Mouse (Mus musculus) embryonic fibroblast, embryonic 13.5 days (primary cell): ENCODE results near the gene Gm16181. TPM values are rescaled to one million over a fixed set of nuclear protein-coding genes. Genes with fewer than 3 reads are reported as not detected.

ENCODE experiments used
- H3K27ac ChIP-seq: 2 replicates; pipeline ENCODE4 v1.5.1; 2012; ENCODE audit warnings: low read length, control low read depth, inconsistent platforms; ENCODE audit not compliant: insufficient read depth
- H3K4me1 ChIP-seq: 2 replicates; pipeline ENCODE4 v1.6.1; 2011; ENCODE audit warnings: low read length; ENCODE audit not compliant: control insufficient read depth, insufficient read depth
- H3K4me3 ChIP-seq: 2 replicates; pipeline ENCODE4 v1.5.1; 2011; ENCODE audit warnings: mild to moderate bottlenecking, control low read depth, low read length; ENCODE audit not compliant: insufficient read depth
- CTCF ChIP-seq: IDR thresholded peaks from 2 replicates; pipeline ENCODE4 v1.5.1; 2011; ENCODE audit warnings: mild to moderate bottlenecking, control low read depth, low read length, moderate library complexity, borderline replicate concordance; ENCODE audit not compliant: insufficient read depth
- POLR2A ChIP-seq: IDR thresholded peaks from 2 replicates; pipeline ENCODE4 v1.6.1; 2011; ENCODE audit warnings: low read depth, mild to moderate bottlenecking, control low read depth, low read length, moderate library complexity
- polyA plus RNA-seq: library from polyadenylated mRNA; stranded (reverse); fragments of >200 nt; gene quantifications from 2 replicates; pipeline ENCODE4 v1.2.4, GENCODE M21; 2011; ENCODE audit warnings: low read depth; ENCODE audit not compliant: missing spikeins, insufficient read length

The Gm16181 gene
- polyA plus RNA-seq, 1 experiment, result not detected

- TF ChIP-seq CTCF (no peak), POLR2A (no peak)
- no peak within 1 kb of the TSS for H3K4me3 ChIP-seq
- no peaks in the 10 kb centered on the region for H3K4me1 ChIP-seq
- H3K27ac ChIP-seq, result no peak within 1 kb of the TSS
These were observed 15.9 kb upstream of the Gm16181 start, which contains the start of gene Lta for GRCm38 (mm10) chr17:35204494-35205379. Gene Lta (minus strand): TSS chr17:35205351.

DNA sequence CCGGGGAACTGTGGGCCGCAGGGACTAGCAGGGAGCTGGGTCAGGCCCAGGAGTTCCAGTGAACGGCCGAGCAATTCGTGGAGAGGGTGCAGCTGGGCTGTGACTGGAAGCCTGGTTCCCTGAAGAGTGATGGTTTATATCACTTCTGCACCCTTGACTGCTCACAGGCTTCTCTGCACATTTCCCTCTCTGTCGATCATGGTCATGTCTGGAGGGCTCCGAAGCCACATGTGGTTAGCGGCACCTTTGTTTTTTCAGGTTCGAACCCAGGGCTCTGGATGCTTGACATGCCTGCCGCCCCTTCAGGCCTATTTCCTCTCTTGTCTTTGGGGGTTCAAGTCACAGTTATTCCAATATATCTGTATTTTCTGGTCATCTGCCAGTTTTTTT is 15.3 kb upstream of the Gm16181 start:
- no peak overlapping the region for H3K27ac ChIP-seq
- TF ChIP-seq POLR2A (no peak), CTCF (no peak)
- H3K4me1 ChIP-seq, result no peaks in the 10 kb centered on the region
- H3K4me3 ChIP-seq, result no peak overlapping the region

GRCm38 (mm10) chr17:35209785-35210535 is 10.7 kb upstream of the Gm16181 start:
- H3K4me1 ChIP-seq, result no peaks in the 10 kb centered on the region
- no peak for TF ChIP-seq CTCF
- TF ChIP-seq POLR2A, result no peak
- H3K27ac ChIP-seq, result no peak overlapping the region

DNA sequence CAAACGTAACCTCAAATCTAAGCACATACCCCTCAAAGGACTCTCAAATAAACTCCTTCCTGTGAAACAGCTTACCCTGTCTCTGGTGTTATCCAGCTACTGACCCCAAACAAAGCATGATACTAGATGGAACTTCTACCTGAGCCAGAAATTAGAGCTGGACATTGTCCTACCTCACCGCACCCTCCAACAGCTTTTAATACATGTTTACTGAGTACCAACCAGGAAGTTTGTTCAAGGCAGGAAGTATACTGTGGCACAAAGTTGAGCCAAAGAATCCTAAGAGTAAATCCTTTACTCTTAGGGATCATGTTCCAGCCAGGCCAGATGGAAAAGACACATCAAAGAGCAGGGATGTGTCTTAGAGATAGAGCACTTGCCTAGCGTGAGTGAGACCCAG is 10.0 kb upstream of the Gm16181 start:
- Histone ChIP-seq H3K4me1 (no peaks in the 10 kb centered on the region), H3K27ac (no peak overlapping the region), H3K4me3 (no peak overlapping the region)
- TF ChIP-seq CTCF, result no peak
- TF ChIP-seq POLR2A, result no peak

More at GRCm38 (mm10) chr17:35209785-35210535, 10.7 kb upstream of the Gm16181 start:
- no peak overlapping the region for H3K4me3 ChIP-seq

- Histone ChIP-seq H3K4me1 (no peaks in the 10 kb centered on the region), H3K27ac (no peak overlapping the region), H3K4me3 (no peak overlapping the region)
- TF ChIP-seq POLR2A, result no peak
- TF ChIP-seq CTCF, result no peak
These were observed 7.6 kb upstream of the Gm16181 start for GRCm38 (mm10) chr17:35213071-35213470.

GRCm38 (mm10) chr17:35218516-35219193 is 2.0 kb upstream of the Gm16181 start:
- Histone ChIP-seq H3K4me1 (no peaks in the 10 kb centered on the region), H3K27ac (no peak overlapping the region), H3K4me3 (no peak overlapping the region)
- TF ChIP-seq CTCF, result no peak
- no peak for TF ChIP-seq POLR2A

GRCm38 (mm10) chr17:35219601-35220041 is 1.0 kb upstream of the Gm16181 start:
- no peak for TF ChIP-seq CTCF
- TF ChIP-seq POLR2A, result no peak
- Histone ChIP-seq H3K4me3 (no peak overlapping the region), H3K27ac (no peak overlapping the region), H3K4me1 (no peaks in the 10 kb centered on the region)

- Histone ChIP-seq H3K27ac (no peak overlapping the region), H3K4me1 (peaks cover 7% of the 10 kb centered on the region), H3K4me3 (no peak overlapping the region)
- TF ChIP-seq CTCF (no peak), POLR2A (no peak)
These were observed 1.7 kb downstream of the Gm16181 start for GRCm38 (mm10) chr17:35222299-35222698.

DNA sequence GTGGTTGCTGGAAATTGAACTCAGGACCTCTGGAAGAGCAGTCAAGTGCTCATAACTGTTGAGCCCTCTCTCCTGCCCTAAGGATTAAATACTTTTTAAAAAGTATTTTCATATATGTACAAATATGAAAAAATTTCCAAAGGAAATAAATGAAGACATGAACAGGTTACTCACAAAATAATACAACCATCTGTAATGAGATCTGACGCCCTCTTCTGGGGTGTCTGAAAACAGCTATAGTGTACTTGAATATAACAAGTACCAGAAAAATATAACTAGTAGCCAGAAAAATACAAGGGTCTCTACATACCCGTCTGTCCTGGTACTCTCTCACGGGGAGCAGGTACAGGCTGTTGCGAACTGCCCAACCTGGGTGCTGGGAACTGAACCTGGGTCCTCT is 4.0 kb downstream of the Gm16181 start:
- no peak for TF ChIP-seq CTCF
- TF ChIP-seq POLR2A, result no peak
- H3K4me3 ChIP-seq, result no peak overlapping the region
- H3K4me1 ChIP-seq, result peaks cover 7% of the 10 kb centered on the region
- no peak overlapping the region for H3K27ac ChIP-seq

- H3K4me1 ChIP-seq, result peaks cover 7% of the 10 kb centered on the region
- H3K27ac ChIP-seq, result no peak overlapping the region
- TF ChIP-seq POLR2A (no peak), CTCF (no peak)
- no peak overlapping the region for H3K4me3 ChIP-seq
These were observed 4.8 kb downstream of the Gm16181 start for GRCm38 (mm10) chr17:35225456-35225855.
